Mouse (Mus musculus): ENCODE results near the gene Brk1.

The Brk1 gene

DNA sequence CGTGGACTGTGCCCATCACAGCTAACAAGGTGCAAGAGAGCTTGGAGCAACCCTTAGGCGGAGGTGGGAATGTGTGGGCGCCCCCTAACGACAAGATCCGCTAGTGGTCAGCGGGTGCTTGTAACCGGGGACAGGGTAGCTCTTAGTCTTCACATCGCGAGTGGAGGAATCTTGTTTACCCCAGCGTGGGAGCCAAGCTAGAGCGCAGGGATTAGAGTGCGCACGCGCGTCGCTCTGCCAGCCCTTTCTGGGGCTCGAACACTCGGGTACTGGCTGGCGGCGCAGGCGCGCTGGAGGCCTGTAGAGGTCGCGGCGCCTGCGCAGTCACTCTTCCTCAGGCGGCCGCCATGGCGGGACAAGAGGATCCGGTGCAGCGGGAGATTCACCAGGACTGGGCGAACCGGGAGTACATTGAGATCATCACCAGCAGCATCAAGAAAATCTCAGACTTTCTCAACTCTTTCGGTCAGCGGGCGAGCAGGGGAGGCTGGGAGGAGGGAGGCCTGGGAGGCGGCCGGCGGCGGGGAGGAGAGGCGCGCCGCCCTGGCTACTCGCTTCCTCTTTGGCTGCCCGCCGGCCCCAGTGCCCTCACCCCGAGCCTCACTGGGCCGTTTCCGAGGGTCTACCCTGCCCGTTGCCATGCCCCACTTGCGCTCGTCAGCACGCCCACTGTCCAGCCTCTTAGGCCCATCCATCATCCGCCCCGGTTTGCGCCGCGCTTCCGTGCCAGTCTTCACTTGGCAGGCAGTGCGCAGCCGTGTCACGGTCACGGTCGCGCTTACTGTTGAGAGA is at the start of gene Brk1:
Gene Brk1 (plus strand): TSS at position 341 of the 792 bp plus-strand sequence.
- DNase-seq (ENCODE audit: low spot score), result peak; percentile 89

- no peak for DNase-seq (ENCODE audit: low spot score)
Observed at GRCm38 (mm10) chr6:113559736-113560135, 44.8 kb upstream of the Brk1 start.

- no peak for DNase-seq (ENCODE audit: low spot score)
Observed at GRCm38 (mm10) chr6:113564557-113564956, 40.0 kb upstream of the Brk1 start.

- DNase-seq (ENCODE audit: low spot score), result no peak
Observed at GRCm38 (mm10) chr6:113576044-113576443, 28.5 kb upstream of the Brk1 start.

- DNase-seq (ENCODE audit: low spot score), result no peak
Observed at GRCm38 (mm10) chr6:113579306-113579705, 25.3 kb upstream of the Brk1 start.

- no peak for DNase-seq (ENCODE audit: low spot score)
Observed at GRCm38 (mm10) chr6:113583023-113583422, 21.5 kb upstream of the Brk1 start.

GRCm38 (mm10) chr6:113585065-113585464 is 19.5 kb upstream of the Brk1 start:
- no peak for DNase-seq (ENCODE audit: low spot score)

GRCm38 (mm10) chr6:113586466-113587183 is 17.9 kb upstream of the Brk1 start:
- no peak for DNase-seq (ENCODE audit: low spot score)

DNA sequence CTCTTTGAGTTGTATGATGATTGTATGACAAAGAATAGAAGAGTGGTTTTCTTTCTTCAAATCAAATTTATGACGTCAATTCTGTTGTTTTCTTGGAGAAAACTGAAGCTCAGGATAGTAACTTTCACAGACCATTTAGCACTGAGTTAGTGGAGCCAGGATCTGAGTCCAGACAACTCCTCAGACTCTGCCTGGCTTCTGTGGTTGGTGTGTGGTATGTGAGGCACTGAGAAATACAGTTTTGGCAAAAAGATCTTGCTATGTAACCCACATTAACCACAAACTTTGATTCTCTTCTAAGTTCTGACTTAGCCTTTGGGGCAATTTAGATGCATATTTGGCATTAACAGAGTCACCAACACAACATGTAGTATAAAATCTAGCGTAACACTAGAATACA is 11.9 kb upstream of the Brk1 start:
- DNase-seq (ENCODE audit: low spot score), result no peak

DNA sequence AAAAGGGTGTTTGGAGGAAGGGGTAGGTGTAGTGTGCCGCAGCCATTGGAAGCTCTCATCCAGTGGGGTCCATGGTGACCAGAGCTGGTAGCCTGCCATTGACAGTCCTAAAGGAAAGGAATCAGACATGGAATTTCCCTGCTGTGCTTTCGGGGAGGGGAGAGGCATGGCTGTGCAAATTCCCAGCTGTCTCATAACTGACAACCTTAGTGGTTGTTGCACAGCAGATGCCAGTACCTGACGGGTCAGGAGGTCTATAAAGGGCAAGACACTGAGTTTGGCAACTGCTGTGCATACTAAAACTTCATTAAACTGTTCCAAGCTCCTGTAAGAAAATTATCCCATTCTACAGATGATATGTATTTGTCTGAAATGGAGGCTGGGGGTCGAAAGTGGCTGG is 6.6 kb upstream of the Brk1 start:
- DNase-seq (ENCODE audit: low spot score), result no peak

- no peak for DNase-seq (ENCODE audit: low spot score)
Observed at GRCm38 (mm10) chr6:113599833-113600232, 4.7 kb upstream of the Brk1 start.

GRCm38 (mm10) chr6:113600543-113601139 is 3.9 kb upstream of the Brk1 start, which contains the start of gene Fancd2os:
Fancd2os (minus strand) TSS chr6:113600715.
- DNase-seq (ENCODE audit: low spot score), result no peak

DNA sequence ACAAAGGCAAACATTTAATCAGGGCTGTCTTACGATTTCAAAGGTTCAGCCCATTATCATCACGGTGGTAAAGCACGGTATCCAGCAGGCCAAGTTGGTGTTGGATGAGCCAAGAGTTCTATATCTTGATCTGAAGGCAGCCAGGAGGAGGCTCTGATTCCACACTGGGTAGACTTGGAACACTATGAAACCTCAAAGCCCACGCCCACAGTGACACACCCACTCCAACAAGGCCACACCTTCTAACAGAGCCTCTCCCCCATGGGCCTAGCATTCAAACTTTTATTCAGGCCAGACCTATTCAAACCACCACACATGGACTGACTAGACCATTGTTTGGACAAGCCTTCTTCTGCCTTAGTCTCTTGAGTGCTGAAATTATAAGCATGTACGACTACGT is 1.8 kb upstream of the Brk1 start:
- DNase-seq (ENCODE audit: low spot score), result no peak

DNA sequence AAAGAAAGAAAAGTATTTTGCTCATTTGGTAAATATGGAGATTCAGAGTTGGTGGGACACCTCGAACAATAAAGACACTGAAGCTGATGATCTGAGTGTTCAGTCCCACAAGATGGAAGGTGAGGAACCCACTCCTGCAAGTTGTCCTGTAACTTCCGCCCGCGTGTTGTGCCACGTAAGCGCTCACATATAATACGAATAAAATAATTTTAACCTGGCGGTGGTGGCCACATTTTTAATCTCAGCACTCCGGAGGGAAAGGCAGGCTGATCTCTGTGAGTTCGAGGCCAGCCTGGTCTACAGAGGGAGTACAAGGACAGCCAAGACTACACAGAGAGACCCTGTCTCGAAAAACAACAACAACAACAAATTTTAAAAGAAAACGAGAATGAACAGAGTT is 579 bp upstream of the Brk1 start:
- DNase-seq (ENCODE audit: low spot score), result no peak

DNA sequence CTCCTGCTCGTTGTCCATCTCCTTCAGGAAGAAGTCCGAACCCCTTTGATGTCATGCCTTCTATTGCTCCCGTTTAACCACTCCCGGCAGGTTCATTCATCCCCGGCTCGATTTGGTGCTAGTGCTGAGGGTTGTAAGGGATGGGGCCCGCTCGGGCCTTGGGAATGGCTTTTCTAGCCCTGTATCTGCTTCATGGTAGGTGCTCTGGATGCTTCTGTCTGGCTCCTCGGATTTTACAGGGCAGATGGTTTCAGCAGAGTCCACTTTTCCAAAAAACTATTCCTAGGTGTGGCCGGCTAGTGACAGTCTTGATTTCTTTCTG is 613 bp downstream of the Brk1 start:
- DNase-seq (ENCODE audit: low spot score), result no peak

- DNase-seq (ENCODE audit: low spot score), result no peak
Observed at GRCm38 (mm10) chr6:113608871-113609270, 4.3 kb downstream of the Brk1 start.

DNA sequence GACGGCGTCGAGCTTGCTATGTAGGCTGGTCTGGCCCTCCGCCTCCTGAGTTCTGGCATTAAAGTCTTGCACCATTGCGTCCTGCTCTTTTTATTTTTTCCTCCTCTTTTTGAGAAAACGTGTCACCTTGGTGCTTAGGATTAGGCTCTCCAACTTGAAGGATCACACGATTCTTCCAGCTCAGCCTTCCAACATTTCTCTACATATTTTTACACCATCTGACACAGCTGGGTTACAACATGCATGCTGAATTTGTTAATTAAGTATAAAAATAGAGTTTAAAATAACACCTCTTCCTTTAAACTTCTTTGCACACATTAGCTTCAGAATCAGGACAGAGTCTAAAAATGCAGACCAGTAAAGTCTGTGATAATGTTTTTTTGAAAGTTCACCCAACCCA is 4.7 kb downstream of the Brk1 start:
- DNase-seq (ENCODE audit: low spot score), result no peak

- no peak for DNase-seq (ENCODE audit: low spot score)
Observed at GRCm38 (mm10) chr6:113612258-113612969, 7.8 kb downstream of the Brk1 start.

GRCm38 (mm10) chr6:113614152-113614551 is 9.6 kb downstream of the Brk1 start:
- DNase-seq (ENCODE audit: low spot score), result no peak

GRCm38 (mm10) chr6:113614997-113615396 is 10.4 kb downstream of the Brk1 start:
- no peak for DNase-seq (ENCODE audit: low spot score)

DNA sequence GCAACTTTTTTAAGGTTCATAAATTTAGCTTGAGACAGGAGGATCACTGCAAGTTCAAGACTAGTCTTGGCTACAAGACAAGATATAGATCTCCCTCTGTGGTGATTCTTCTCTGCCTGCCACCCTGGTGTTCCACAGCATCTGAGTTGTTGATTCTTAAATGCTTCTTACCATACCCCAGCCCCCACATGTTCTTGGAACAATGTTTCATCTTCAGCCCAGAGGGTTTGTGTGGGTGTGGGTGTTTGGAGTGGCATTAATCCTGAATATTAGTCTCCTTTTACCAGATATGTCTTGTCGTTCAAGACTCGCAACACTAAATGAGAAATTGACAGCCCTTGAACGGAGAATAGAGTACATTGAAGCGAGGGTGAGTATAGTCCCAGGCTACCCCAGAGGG is 10.9 kb downstream of the Brk1 start:
- DNase-seq (ENCODE audit: low spot score), result no peak

DNA sequence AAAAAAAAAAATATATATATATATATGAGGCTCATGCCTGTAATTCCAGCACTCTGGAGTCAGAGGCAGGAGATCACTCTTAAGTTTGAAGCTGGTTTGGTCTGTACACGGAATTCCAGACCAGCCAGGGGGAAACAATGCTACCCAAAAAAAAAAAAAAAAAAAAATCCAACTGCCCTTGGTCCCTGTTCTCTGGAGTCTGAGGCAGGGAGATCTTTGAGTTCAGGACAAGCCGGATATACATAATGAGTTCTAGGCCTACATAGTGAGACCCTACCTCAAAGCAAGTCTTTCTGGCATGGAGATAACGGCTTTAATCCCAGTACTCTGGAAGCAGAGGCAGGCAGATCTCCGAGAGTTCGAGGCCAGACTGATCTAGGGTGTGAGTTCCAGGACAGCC is 18.8 kb downstream of the Brk1 start:
- DNase-seq (ENCODE audit: low spot score), result no peak
